Mouse (Mus musculus) urinary bladder, postnatal 10 days (tissue): ENCODE data around the gene Kcnk4.

Experiments used
- DNase-seq: peaks from one replicate; pipeline ENCODE4 v3.0.0; 2022; ENCODE audit warnings: low spot score

The Kcnk4 gene

GRCm38 (mm10) chr19:6968491-6969271, 34.4 kb upstream of the Kcnk4 start:
- no peak for DNase-seq

GRCm38 (mm10) chr19:6956461-6956860, 22.1 kb upstream of the Kcnk4 start:
- DNase-seq, result no peak

- DNase-seq, result no peak
These were observed 21.1 kb upstream of the Kcnk4 start for GRCm38 (mm10) chr19:6955424-6955823.

- no peak for DNase-seq
These were observed 19.7 kb upstream of the Kcnk4 start for GRCm38 (mm10) chr19:6954046-6954445.

- no peak for DNase-seq
These were observed 18.4 kb upstream of the Kcnk4 start for GRCm38 (mm10) chr19:6952712-6953037.

GRCm38 (mm10) chr19:6951994-6952711, 17.8 kb upstream of the Kcnk4 start:
- peak; percentile 57 for DNase-seq

- DNase-seq, result peak; percentile 70
These were observed 17.2 kb upstream of the Kcnk4 start for GRCm38 (mm10) chr19:6951381-6951968.

- no peak for DNase-seq
These were observed 16.4 kb upstream of the Kcnk4 start for GRCm38 (mm10) chr19:6950613-6951153.

GRCm38 (mm10) chr19:6949951-6950350, 15.6 kb upstream of the Kcnk4 start:
- no peak for DNase-seq

GRCm38 (mm10) chr19:6949532-6949931, 15.2 kb upstream of the Kcnk4 start:
- DNase-seq, result no peak

GRCm38 (mm10) chr19:6948186-6948585, 13.9 kb upstream of the Kcnk4 start:
- no peak for DNase-seq

GRCm38 (mm10) chr19:6947742-6948141, 13.4 kb upstream of the Kcnk4 start:
- DNase-seq, result no peak

- no peak for DNase-seq
These were observed 9.4 kb upstream of the Kcnk4 start for GRCm38 (mm10) chr19:6943709-6944108.

- no peak for DNase-seq
These were observed 8.4 kb upstream of the Kcnk4 start for GRCm38 (mm10) chr19:6942764-6943163.

- DNase-seq, result peak; percentile 75
These were observed 8.0 kb upstream of the Kcnk4 start, which contains the start of gene Gpr137 for GRCm38 (mm10) chr19:6942249-6942691. Gpr137 (minus strand) TSS chr19:6942480.

- DNase-seq, result peak; percentile 79
These were observed 7.3 kb upstream of the Kcnk4 start, which contains the start of gene Bad for GRCm38 (mm10) chr19:6941372-6942248. Bad (plus strand) TSS chr19:6941861.

GRCm38 (mm10) chr19:6940396-6941351, 6.4 kb upstream of the Kcnk4 start:
- DNase-seq, result no peak

- no peak for DNase-seq
These were observed 5.0 kb upstream of the Kcnk4 start for GRCm38 (mm10) chr19:6939106-6940002.
